Mouse (Mus musculus) thymus, adult 2 months (tissue): ENCODE results near the gene Hjurp.

Experiments used
- CTCF ChIP-seq: fragments of 200-500 bp; IDR thresholded peaks from 2 replicates; pipeline ENCODE4 v1.5.1; 2012; ENCODE audit warnings: mild to moderate bottlenecking, control low read depth, low read length, moderate library complexity, borderline replicate concordance; ENCODE audit not compliant: control insufficient read depth, poor library complexity, insufficient read depth; ENCODE audit errors: extremely low read depth
- POLR2A ChIP-seq: fragments of 200-500 bp; IDR thresholded peaks from 2 replicates; pipeline ENCODE4 v1.6.1; 2012; ENCODE audit warnings: mild to moderate bottlenecking, low read length, control low read depth, moderate library complexity; ENCODE audit not compliant: control insufficient read depth, poor library complexity, insufficient read depth; ENCODE audit errors: extremely low read depth

GRCm38 (mm10) chr1:88285652-88286051 is 8.2 kb upstream of the Hjurp start:
- TF ChIP-seq CTCF (no peak), POLR2A (no peak)
